ENCODE assay signal across 21 mouse cellular contexts in the genomic region with DNA sequence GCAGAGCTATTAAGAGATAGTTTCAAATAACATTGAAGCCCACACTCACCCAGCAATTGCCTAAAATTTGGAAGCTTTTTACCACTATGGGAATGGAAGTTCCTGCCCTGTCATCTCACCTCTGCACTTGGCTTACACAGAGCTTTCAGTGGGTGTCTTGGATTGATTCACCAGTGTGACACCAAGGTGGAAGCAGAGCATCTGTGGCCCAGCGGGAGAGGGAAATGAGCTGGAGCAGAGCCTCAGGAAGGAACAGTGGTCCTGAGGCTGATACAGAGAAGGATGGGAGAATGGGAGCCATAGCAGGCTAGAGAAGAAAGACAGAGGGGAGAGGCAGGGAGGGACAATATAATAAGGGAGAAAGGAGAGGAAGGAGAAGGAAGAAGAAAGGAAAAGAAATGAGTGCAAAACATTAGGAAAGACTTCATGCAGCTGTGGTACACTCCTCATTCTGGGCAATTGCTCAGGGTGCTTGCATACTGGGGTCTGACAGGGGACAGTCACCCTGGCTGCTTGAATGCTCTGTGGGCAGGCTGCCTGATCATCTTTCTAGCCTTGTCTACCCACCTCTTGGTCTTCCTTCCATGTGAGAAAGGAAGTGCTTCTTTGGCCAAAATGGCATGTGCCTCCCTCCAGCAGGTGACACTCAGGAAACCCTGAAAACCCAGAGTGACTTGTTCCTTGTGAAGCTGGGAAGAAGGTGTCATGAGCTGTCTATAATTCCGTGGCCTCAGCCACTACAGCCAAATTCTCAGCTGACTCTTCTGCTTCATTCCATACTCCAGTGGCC.
A peak's percentile ranks its signal among the peaks of the same experiment; 100 is the strongest.
DNase-seq lines count a peak whose midpoint lies in the region; ATAC-seq and TF ChIP-seq lines count a peak whose summit lies in the region.
"Had no signal": no experiment of that assay in that cellular context is flagged by ENCODE, and none has a peak within 500 bp of the region (broad histone marks: within the 10 kb centered on the region; RNA-seq: fewer than 3 reads in every experiment).

No protein-coding gene starts in this region.

- H3K27ac ChIP-seq in cerebellum, adult 2 months (ENCODE audit: insufficient read depth, low read length) = peak overlapping the region; percentile 35
- no peak overlapping the region for H3K27ac ChIP-seq in heart, embryonic 11.5 days (ENCODE audit: low read depth, low read length)
- H3K27ac ChIP-seq: embryonic facial prominence, embryonic 10.5 days; forebrain, embryonic 13.5 days; heart, adult 2 months; heart, embryonic 13.5 days; hindbrain, embryonic 15.5 days had no signal

- no peak for TF ChIP-seq POLR2A in cerebellum, adult 2 months (IDR thresholded peaks at IDR 0.05; ENCODE audit: borderline replicate concordance, insufficient read depth, low read length)

- H3K4me3 ChIP-seq in cerebellum, adult 2 months (replicated peaks; ENCODE audit: insufficient read depth, low read depth, low read length) = no peak overlapping the region
- H3K4me3 ChIP-seq in heart, embryonic 11.5 days (ENCODE audit: low read depth, low read length) = no peak overlapping the region
- H3K4me3 ChIP-seq: embryonic facial prominence, embryonic 10.5 days; forebrain, embryonic 13.5 days; heart, adult 2 months; heart, embryonic 13.5 days; hindbrain, embryonic 15.5 days had no signal

- peak; percentile 93 for ATAC-seq in cerebellum, adult (ENCODE audit: insufficient number of reproducible peaks, low FRiP score, low TSS enrichment)
- ATAC-seq in heart, embryonic 11.5 days (replicated peaks; ENCODE audit: insufficient number of reproducible peaks, low FRiP score, low TSS enrichment) = no peak
- ATAC-seq: CD4-positive, CD25-positive, alpha-beta regulatory T cell, adult 4 months; forebrain, embryonic 13.5 days; forebrain, postnatal 0 days; intestine, embryonic 16.5 days had no signal

- TF ChIP-seq CTCF in cerebellum, adult 2 months (IDR thresholded peaks at IDR 0.05; ENCODE audit: borderline replicate concordance, insufficient read depth, low read depth, low read length) = no peak

- no peak overlapping the region for H3K9ac ChIP-seq in heart, embryonic 11.5 days (ENCODE audit: low read depth, low read length)
- H3K9ac ChIP-seq: forebrain, embryonic 13.5 days; forebrain, postnatal 0 days; heart, embryonic 13.5 days; hindbrain, embryonic 15.5 days had no signal

- no peaks in the 10 kb centered on the region for H3K36me3 ChIP-seq in heart, embryonic 11.5 days (ENCODE audit: control insufficient read depth, insufficient read depth, low read length)
- H3K36me3 ChIP-seq: embryonic facial prominence, embryonic 10.5 days; G1E; heart, embryonic 13.5 days; hindbrain, embryonic 15.5 days had no signal

- no peak overlapping the region for H3K4me2 ChIP-seq in heart, embryonic 11.5 days
- H3K4me2 ChIP-seq: forebrain, embryonic 13.5 days; heart, embryonic 13.5 days; hindbrain, embryonic 15.5 days had no signal

- 6% methylated on average over 2 of the region's 2 CpGs for WGBS in cerebellum, adult 2 months
- 65% methylated on average over 2 of the region's 2 CpGs for WGBS in heart, embryonic 11.5 days (ENCODE audit: insufficient replicate concordance)

- H3K27me3 ChIP-seq in cerebellum, adult 2 months (ENCODE audit: control insufficient read depth, insufficient read depth, low read length) = no peaks in the 10 kb centered on the region
- no peaks in the 10 kb centered on the region for H3K27me3 ChIP-seq in heart, embryonic 11.5 days (ENCODE audit: control insufficient read depth, insufficient read depth, low read length)
- H3K27me3 ChIP-seq: forebrain, embryonic 13.5 days; heart, embryonic 13.5 days; hindbrain, embryonic 15.5 days had no signal

- DNase-seq in cerebellum, postnatal 4 days (ENCODE audit: low spot score in 2 of 2) = no peak
- peak; percentile 88 to 95 for DNase-seq in cerebellum, adult 2 months
- peak; percentile 82 to 89 for DNase-seq in cerebellum, postnatal 10 days
- DNase-seq in ovary, adult 18-20 months (ENCODE audit: low spot score) = no peak
- no peak for DNase-seq in embryo, embryonic 10 days (ENCODE audit: low spot score)
- DNase-seq: adrenal gland, adult 8-10 months; adrenal gland, postnatal 36 days; B cell, adult 2 months; forebrain, postnatal 0 days; gastrocnemius, postnatal 14 days; heart, adult 2 months; heart, postnatal 36 days had no signal

- peaks cover 21% of the 10 kb centered on the region for H3K4me1 ChIP-seq in cerebellum, adult 2 months (ENCODE audit: control insufficient read depth, insufficient read depth, low read length)
- H3K4me1 ChIP-seq in heart, embryonic 11.5 days (ENCODE audit: control insufficient read depth, insufficient read depth, low read length) = no peaks in the 10 kb centered on the region
- H3K4me1 ChIP-seq: embryonic facial prominence, embryonic 10.5 days; forebrain, embryonic 13.5 days; heart, embryonic 13.5 days; hindbrain, embryonic 15.5 days had no signal

- H3K9me3 ChIP-seq in heart, embryonic 11.5 days (replicated peaks; ENCODE audit: control insufficient read depth, low read length) = no peaks in the 10 kb centered on the region
- H3K9me3 ChIP-seq: embryonic facial prominence, embryonic 10.5 days; forebrain, embryonic 13.5 days; heart, embryonic 13.5 days; hindbrain, embryonic 15.5 days had no signal

Comparison
In these comparisons a context has a peak if more than half of its experiments do, and no peak if none do; other contexts are left out.
1. DNase-seq: peak in cerebellum, adult 2 months (2 of 2) and cerebellum, postnatal 10 days (2 of 2); none in cerebellum, postnatal 4 days (0 of 2), ovary, adult 18-20 months (single experiment) and embryo, embryonic 10 days (single experiment).